Mouse (Mus musculus) G1E (cell line): ENCODE measurements around the gene H2-D1.

Experiments
- CTCF ChIP-seq: IDR thresholded peaks from 2 replicates; pipeline ENCODE4 v1.5.1; 2012; ENCODE audit warnings: low read depth, low read length, inconsistent platforms, mixed read lengths
- GATA1 ChIP-seq: IDR thresholded peaks from 2 replicates; pipeline ENCODE4 v1.6.1; 2012; ENCODE audit warnings: borderline replicate concordance, low read length, inconsistent platforms, mixed read lengths
- GATA2 ChIP-seq: IDR thresholded peaks from 2 replicates; pipeline ENCODE4 v1.6.1; 2012; ENCODE audit warnings: low read depth, low read length, inconsistent platforms, borderline replicate concordance
- TAL1 ChIP-seq: conservative IDR thresholded peaks from 2 replicates; pipeline ENCODE4 v1.6.1; 2012; ENCODE audit warnings: low read depth, low read length, inconsistent platforms, mixed read lengths

DNA sequence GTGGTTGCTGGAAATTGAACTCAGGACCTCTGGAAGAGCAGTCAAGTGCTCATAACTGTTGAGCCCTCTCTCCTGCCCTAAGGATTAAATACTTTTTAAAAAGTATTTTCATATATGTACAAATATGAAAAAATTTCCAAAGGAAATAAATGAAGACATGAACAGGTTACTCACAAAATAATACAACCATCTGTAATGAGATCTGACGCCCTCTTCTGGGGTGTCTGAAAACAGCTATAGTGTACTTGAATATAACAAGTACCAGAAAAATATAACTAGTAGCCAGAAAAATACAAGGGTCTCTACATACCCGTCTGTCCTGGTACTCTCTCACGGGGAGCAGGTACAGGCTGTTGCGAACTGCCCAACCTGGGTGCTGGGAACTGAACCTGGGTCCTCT lies 37.9 kb upstream of the H2-D1 start:
- TF ChIP-seq CTCF (no peak), GATA1 (no peak), GATA2 (no peak), TAL1 (no peak)
